Mouse (Mus musculus) spleen, adult 2 months (tissue): ENCODE measurements around the gene Tmcc1.

ENCODE experiments used
- CTCF ChIP-seq: fragments of 200-500 bp; IDR thresholded peaks from 2 replicates; pipeline ENCODE4 v1.5.1; 2011; ENCODE audit warnings: mild to moderate bottlenecking, inconsistent platforms; ENCODE audit not compliant: insufficient read depth, insufficient read length, insufficient replicate concordance; ENCODE audit errors: extremely low read depth
- POLR2A ChIP-seq: fragments of 200-500 bp; IDR thresholded peaks from 2 replicates; pipeline ENCODE4 v1.6.1; 2011; ENCODE audit warnings: low read depth, low read length, inconsistent platforms

DNA sequence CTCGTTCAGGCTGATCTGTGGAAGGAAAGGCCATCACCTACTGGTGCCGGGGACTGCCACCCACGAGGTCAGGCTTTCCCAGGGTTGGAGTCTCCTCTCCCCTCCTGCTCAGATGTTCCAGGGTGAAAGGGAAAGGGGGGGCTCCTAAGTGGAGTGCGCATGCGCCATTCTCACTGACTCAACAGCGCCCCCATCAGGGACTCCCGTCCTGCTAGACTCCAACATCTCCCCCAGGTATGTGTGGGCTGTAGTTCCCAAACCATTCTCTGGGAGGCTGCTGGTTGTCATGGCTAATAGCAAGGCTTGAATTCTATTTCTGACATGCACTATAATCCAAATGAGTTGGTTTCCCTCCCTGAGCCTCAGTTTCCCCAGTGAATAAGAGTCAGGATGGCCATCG, 214.7 kb downstream of the Tmcc1 start:
- no peak for TF ChIP-seq CTCF
- TF ChIP-seq POLR2A = no peak
